Mouse (Mus musculus): ENCODE data around the gene Ndufa8.

DNA sequence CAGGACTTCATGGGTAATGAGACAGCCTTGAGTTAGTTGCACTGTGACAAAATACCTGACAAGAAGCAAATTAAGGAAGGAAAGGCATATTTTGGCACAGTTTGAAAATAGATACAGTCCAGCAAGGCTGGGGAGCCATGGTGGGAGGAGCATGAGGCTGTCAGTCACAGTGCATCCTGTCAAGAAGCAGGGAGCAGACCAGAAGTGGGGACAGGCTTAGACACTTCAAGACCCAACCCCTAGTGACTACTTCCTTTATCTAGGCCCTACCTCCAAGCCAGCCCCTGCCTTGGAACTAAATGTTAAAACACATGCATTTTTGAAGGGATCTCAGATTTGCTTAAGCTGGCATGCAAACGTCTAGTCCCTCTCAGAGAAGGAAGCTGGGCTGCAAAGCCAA is 48.8 kb downstream of the Ndufa8 start:
- TF ChIP-seq CTCF (IDR thresholded peaks at IDR 0.05; ENCODE audit: control insufficient read depth, insufficient read depth, low read length) (no peak), POLR2A (IDR thresholded peaks at IDR 0.05; ENCODE audit: borderline replicate concordance, control insufficient read depth, low read depth, low read length) (no peak)

Measured in bone marrow, adult 2 months (tissue).